Mouse (Mus musculus): ENCODE data around the gene Gm49387. TPM values are rescaled to one million over a fixed set of nuclear protein-coding genes. Genes with fewer than 3 reads are reported as not detected.

Gene Gm49387
- polyA plus RNA-seq, 1 experiment from 2014 or later = 1.7 TPM

DNA sequence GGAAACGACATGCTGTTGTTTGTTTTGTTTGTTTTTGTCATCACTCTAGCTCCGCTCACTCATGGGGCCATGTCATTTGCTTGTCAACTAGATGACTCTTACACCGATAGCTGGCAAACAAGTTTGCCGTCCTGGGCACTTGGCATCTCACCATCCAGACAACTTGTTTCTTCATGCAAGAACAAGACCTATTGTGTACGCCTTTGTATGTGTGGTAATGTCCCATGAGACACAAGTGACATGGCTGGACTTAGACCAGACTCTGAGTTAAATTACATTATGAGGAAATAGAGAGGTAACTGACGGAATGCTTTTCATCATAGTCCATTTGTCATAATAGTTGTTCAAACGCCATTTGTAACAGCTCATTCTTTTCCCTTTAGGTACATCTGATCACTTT is 5.2 kb upstream of the Gm49387 start:
- H3K27ac ChIP-seq (ENCODE audit: low read depth, low read length) = no peak overlapping the region
- no peaks in the 10 kb centered on the region for H3K9me3 ChIP-seq (ENCODE audit: control insufficient read depth, low read length)
- peaks cover 6% of the 10 kb centered on the region for H3K4me1 ChIP-seq (ENCODE audit: control insufficient read depth, insufficient read depth, low read depth, low read length)
- no peak overlapping the region for H3K4me3 ChIP-seq (ENCODE audit: low read length)
- H3K36me3 ChIP-seq (ENCODE audit: control insufficient read depth, insufficient read depth, low read length) = no peaks in the 10 kb centered on the region
- ATAC-seq = no peak
- WGBS = 87% methylated on average over 7 of the region's 7 CpGs
- H3K27me3 ChIP-seq (replicated peaks; ENCODE audit: control insufficient read depth, insufficient read depth, low read length) = no peaks in the 10 kb centered on the region
- no peak overlapping the region for H3K4me2 ChIP-seq (ENCODE audit: low read length)
- H3K9ac ChIP-seq (ENCODE audit: low read depth, low read length) = no peak overlapping the region

DNA sequence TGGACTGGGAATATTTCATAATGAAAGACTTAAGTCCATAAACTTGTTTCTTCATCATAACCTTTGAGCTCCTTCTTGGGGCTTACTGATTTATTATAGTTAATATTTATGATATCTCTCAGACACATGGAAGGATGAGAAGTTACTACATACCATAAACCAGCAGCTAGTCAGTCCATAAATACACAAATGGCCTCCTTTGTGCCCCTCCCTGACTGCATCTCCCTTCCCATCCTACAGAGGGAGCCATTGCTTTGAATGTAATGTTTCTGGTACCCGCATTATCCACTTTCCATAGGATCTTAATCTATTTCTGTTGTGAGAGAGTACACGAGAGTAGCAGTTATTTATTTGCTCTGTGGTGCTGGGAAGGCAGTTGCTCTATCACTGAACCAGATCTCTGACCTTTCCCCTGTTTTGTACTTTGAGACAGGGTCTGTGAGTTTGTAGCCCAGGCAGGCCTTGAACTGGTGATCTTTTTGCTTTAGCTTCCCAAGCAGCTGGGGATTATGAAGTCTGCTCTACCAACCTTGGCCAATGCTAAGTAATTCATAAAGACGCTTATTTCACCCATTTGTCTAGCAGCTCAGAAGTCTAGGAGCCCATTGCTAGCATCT is 4.4 kb upstream of the Gm49387 start:
- H3K27ac ChIP-seq (ENCODE audit: low read depth, low read length) = no peak overlapping the region
- H3K27me3 ChIP-seq (replicated peaks; ENCODE audit: control insufficient read depth, insufficient read depth, low read length) = no peaks in the 10 kb centered on the region
- no peaks in the 10 kb centered on the region for H3K9me3 ChIP-seq (ENCODE audit: control insufficient read depth, low read length)
- H3K36me3 ChIP-seq (ENCODE audit: control insufficient read depth, insufficient read depth, low read length) = no peaks in the 10 kb centered on the region
- 74% methylated on average over 3 of the region's 3 CpGs for WGBS
- peaks cover 9% of the 10 kb centered on the region for H3K4me1 ChIP-seq (ENCODE audit: control insufficient read depth, insufficient read depth, low read depth, low read length)
- no peak overlapping the region for H3K4me2 ChIP-seq (ENCODE audit: low read length)
- ATAC-seq = no peak
- H3K4me3 ChIP-seq (ENCODE audit: low read length) = no peak overlapping the region
- no peak overlapping the region for H3K9ac ChIP-seq (ENCODE audit: low read depth, low read length)

- Histone ChIP-seq H3K9me3 (ENCODE audit: control insufficient read depth, low read length) (no peaks in the 10 kb centered on the region), H3K36me3 (ENCODE audit: control insufficient read depth, insufficient read depth, low read length) (no peaks in the 10 kb centered on the region), H3K4me3 (ENCODE audit: low read length) (no peak overlapping the region), H3K27ac (ENCODE audit: low read depth, low read length) (no peak overlapping the region), H3K27me3 (replicated peaks; ENCODE audit: control insufficient read depth, insufficient read depth, low read length) (no peaks in the 10 kb centered on the region), H3K9ac (ENCODE audit: low read depth, low read length) (no peak overlapping the region), H3K4me1 (ENCODE audit: control insufficient read depth, insufficient read depth, low read depth, low read length) (peaks cover 11% of the 10 kb centered on the region), H3K4me2 (ENCODE audit: low read length) (no peak overlapping the region)
- 97% methylated on average over 5 of the region's 5 CpGs for WGBS
- ATAC-seq = no peak
Observed at GRCm38 (mm10) chr14:31644183-31644830, 3.6 kb upstream of the Gm49387 start.

GRCm38 (mm10) chr14:31641506-31642155 is 953 bp upstream of the Gm49387 start:
- H3K27ac ChIP-seq (ENCODE audit: low read depth, low read length) = no peak overlapping the region
- WGBS = 74% methylated on average over 9 of the region's 9 CpGs
- peak overlapping the region; percentile 75 for H3K9ac ChIP-seq (ENCODE audit: low read depth, low read length)

GRCm38 (mm10) chr14:31640890-31641505 is 320 bp upstream of the Gm49387 start, which contains the start of the genes Btd and Hacl1:
Gene Btd, plus strand, starts transcription at chr14:31641028.
Gene Hacl1, minus strand, starts transcription at chr14:31641286.
- 0% methylated on average over 30 of the region's 30 CpGs for WGBS
- Histone ChIP-seq H3K36me3 (ENCODE audit: control insufficient read depth, insufficient read depth, low read length) (no peaks in the 10 kb centered on the region), H3K9ac (ENCODE audit: low read depth, low read length) (peak within 1 kb of the TSS; percentile 75), H3K27ac (ENCODE audit: low read depth, low read length) (peak within 1 kb of the TSS; percentile 86), H3K4me3 (ENCODE audit: low read length) (peak within 1 kb of the TSS; percentile 60), H3K27me3 (replicated peaks; ENCODE audit: control insufficient read depth, insufficient read depth, low read length) (no peaks in the 10 kb centered on the region), H3K4me1 (ENCODE audit: control insufficient read depth, insufficient read depth, low read depth, low read length) (peaks cover 11% of the 10 kb centered on the region), H3K9me3 (ENCODE audit: control insufficient read depth, low read length) (no peaks in the 10 kb centered on the region), H3K4me2 (ENCODE audit: low read length) (peak within 1 kb of the TSS; percentile 97)
- peak; percentile 99 for ATAC-seq

More at GRCm38 (mm10) chr14:31641506-31642155, 953 bp upstream of the Gm49387 start:
- no peaks in the 10 kb centered on the region for H3K36me3 ChIP-seq (ENCODE audit: control insufficient read depth, insufficient read depth, low read length)
- ATAC-seq = no peak; the same call in 1 of the 2 replicates
- peaks cover 11% of the 10 kb centered on the region for H3K4me1 ChIP-seq (ENCODE audit: control insufficient read depth, insufficient read depth, low read depth, low read length)
- peak overlapping the region; percentile 97 for H3K4me2 ChIP-seq (ENCODE audit: low read length)
- H3K27me3 ChIP-seq (replicated peaks; ENCODE audit: control insufficient read depth, insufficient read depth, low read length) = no peaks in the 10 kb centered on the region
- H3K9me3 ChIP-seq (ENCODE audit: control insufficient read depth, low read length) = no peaks in the 10 kb centered on the region
- peak overlapping the region; percentile 60 for H3K4me3 ChIP-seq (ENCODE audit: low read length)

DNA sequence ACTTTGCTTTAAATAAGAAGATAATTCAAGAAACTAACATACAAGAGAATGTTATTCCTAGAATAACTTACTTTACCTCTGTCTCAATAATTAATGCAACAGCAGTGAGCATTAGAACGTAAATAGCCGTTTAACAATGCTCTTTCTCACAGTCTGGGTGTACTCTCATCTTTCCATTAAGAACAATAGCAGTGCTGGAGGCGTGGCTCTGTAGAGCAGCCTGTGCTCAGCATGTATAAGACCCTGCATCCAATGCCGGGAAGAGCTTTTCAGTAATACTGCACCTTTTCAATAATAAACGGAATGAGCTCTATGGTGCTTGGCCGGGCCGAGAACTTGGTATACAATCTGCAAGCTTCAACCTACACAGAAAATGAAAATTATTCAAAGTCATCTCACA is 10.0 kb downstream of the Gm49387 start:
- Histone ChIP-seq H3K9me3 (ENCODE audit: control insufficient read depth, low read length) (no peaks in the 10 kb centered on the region), H3K4me2 (ENCODE audit: low read length) (no peak overlapping the region), H3K4me1 (ENCODE audit: control insufficient read depth, insufficient read depth, low read depth, low read length) (no peaks in the 10 kb centered on the region), H3K36me3 (ENCODE audit: control insufficient read depth, insufficient read depth, low read length) (no peaks in the 10 kb centered on the region), H3K27ac (ENCODE audit: low read depth, low read length) (no peak overlapping the region), H3K27me3 (replicated peaks; ENCODE audit: control insufficient read depth, insufficient read depth, low read length) (no peaks in the 10 kb centered on the region), H3K4me3 (ENCODE audit: low read length) (no peak overlapping the region), H3K9ac (ENCODE audit: low read depth, low read length) (no peak overlapping the region)
- 34% methylated on average over 7 of the region's 7 CpGs for WGBS
- 0 out of 2 replicates have a peak, but pooled peaks have one; percentile 54 for ATAC-seq

GRCm38 (mm10) chr14:31622748-31623147 is 17.9 kb downstream of the Gm49387 start:
- no peak overlapping the region for H3K27ac ChIP-seq (ENCODE audit: low read depth, low read length)
- H3K4me1 ChIP-seq (ENCODE audit: control insufficient read depth, insufficient read depth, low read depth, low read length) = no peaks in the 10 kb centered on the region
- no peaks in the 10 kb centered on the region for H3K36me3 ChIP-seq (ENCODE audit: control insufficient read depth, insufficient read depth, low read length)
- H3K9ac ChIP-seq (ENCODE audit: low read depth, low read length) = no peak overlapping the region
- no peak overlapping the region for H3K4me2 ChIP-seq (ENCODE audit: low read length)
- no peak overlapping the region for H3K4me3 ChIP-seq (ENCODE audit: low read length)
- 85% methylated on average over 12 of the region's 12 CpGs for WGBS
- no peaks in the 10 kb centered on the region for H3K27me3 ChIP-seq (replicated peaks; ENCODE audit: control insufficient read depth, insufficient read depth, low read length)
- no peaks in the 10 kb centered on the region for H3K9me3 ChIP-seq (ENCODE audit: control insufficient read depth, low read length)
- no peak for ATAC-seq

DNA sequence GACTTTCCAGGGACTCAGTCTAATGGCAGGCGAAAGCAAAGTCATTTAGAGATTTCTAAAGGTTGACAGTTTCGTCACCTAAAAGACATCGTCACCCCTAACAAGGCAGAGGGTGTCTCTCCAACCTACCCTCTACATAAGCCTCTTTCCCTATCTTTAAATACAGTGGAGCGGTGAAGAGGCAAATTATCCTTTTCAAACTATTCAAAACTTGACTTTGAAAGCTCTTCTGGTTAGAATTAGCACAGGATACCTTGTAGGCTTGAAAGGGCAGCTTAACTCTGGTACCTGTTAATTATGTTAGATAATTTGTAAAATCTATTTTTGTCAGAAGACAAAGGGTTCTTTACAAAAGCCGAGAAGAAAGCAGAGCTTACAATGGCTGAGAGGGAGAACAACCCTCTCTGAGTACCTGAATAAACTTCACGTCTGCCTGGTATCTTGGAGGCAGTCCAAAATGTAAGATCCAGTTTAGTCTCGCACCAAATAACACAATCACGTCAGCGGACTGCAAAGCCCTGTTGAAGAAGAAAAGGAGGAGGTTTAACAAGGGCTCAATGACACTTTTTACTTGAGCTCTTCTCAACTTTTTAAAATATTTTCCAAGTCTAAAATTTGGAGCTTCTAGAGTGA is 20.0 kb downstream of the Gm49387 start:
- Histone ChIP-seq H3K9me3 (ENCODE audit: control insufficient read depth, low read length) (no peaks in the 10 kb centered on the region), H3K27me3 (replicated peaks; ENCODE audit: control insufficient read depth, insufficient read depth, low read length) (no peaks in the 10 kb centered on the region), H3K9ac (ENCODE audit: low read depth, low read length) (no peak overlapping the region), H3K4me2 (ENCODE audit: low read length) (no peak overlapping the region), H3K4me3 (ENCODE audit: low read length) (no peak overlapping the region), H3K36me3 (ENCODE audit: control insufficient read depth, insufficient read depth, low read length) (no peaks in the 10 kb centered on the region), H3K4me1 (ENCODE audit: control insufficient read depth, insufficient read depth, low read depth, low read length) (no peaks in the 10 kb centered on the region), H3K27ac (ENCODE audit: low read depth, low read length) (no peak overlapping the region)
- no peak for ATAC-seq
- WGBS = 63% methylated on average over 9 of the region's 9 CpGs

Data from hindbrain, embryonic 16.5 days (tissue).